Mouse (Mus musculus) liver, embryonic 14.5 days (tissue): ENCODE data around the gene Fbxo6. TPM values are rescaled to one million over a fixed set of nuclear protein-coding genes. Genes with fewer than 3 reads are reported as not detected.
A peak's percentile ranks its signal among the peaks of the same experiment; 100 is the strongest.

Source experiments
- ATAC-seq: fragments of 200-750 bp; cut with Nextera tagmentation; 2 replicates; pipeline ENCODE4 v1.8.0; 2017; ENCODE audit warnings: moderate number of reproducible peaks, mild to moderate bottlenecking, moderate library complexity; ENCODE audit not compliant: insufficient read depth
- DNase-seq, 3 experiments: peaks; one replicate each; pipeline ENCODE4 v3.0.0-alpha.2; 2012 to 2013; ENCODE audit warnings: low read depth in 3 of 3, low spot score in 3 of 3
- H3K27ac ChIP-seq: fragments of 300-500 bp; sonication (generic); 2 replicates; pipeline ENCODE4 v1.5.1; 2014; ENCODE audit warnings: moderate library complexity, mild to moderate bottlenecking, control low read depth, inconsistent platforms
- H3K27me3 ChIP-seq: fragments of 300-500 bp; sonication (generic); 2 replicates; pipeline ENCODE4 v1.6.1; 2014; ENCODE audit warnings: mild to moderate bottlenecking, low read length, moderate library complexity; ENCODE audit not compliant: control insufficient read depth, insufficient read depth
- H3K36me3 ChIP-seq: fragments of 300-500 bp; sonication (generic); replicated peaks from 2 replicates; pipeline ENCODE4 v1.6.1; 2014; ENCODE audit warnings: low read depth; ENCODE audit not compliant: control insufficient read depth, insufficient read depth
- H3K4me1 ChIP-seq, 2 experiments: fragments of 200-500 bp in 1 of 2; fragments of 300-500 bp in 1 of 2; sonication (generic) in 1 of 2; replicated peaks; 2 replicates each; pipeline ENCODE4 v1.6.1; 2012 to 2014; ENCODE audit warnings: antibody characterized with exemption in 1 of 2, inconsistent platforms in 1 of 2, low read length in 1 of 2; ENCODE audit not compliant: control insufficient read depth in 2 of 2, insufficient read depth in 2 of 2
- H3K4me2 ChIP-seq: fragments of 300-500 bp; sonication (generic); 2 replicates; pipeline ENCODE4 v1.6.1; 2014; ENCODE audit warnings: low read depth, mild to moderate bottlenecking, control low read depth, moderate library complexity
- H3K4me3 ChIP-seq, 2 experiments: fragments of 200-500 bp in 1 of 2; fragments of 300-500 bp in 1 of 2; sonication (generic) in 1 of 2; 2 replicates each; pipeline ENCODE4 v1.5.1; 2012 to 2014; ENCODE audit warnings: low read depth in 2 of 2, low read length in 2 of 2, mild to moderate bottlenecking in 2 of 2, control low read depth in 1 of 2, inconsistent platforms in 1 of 2, moderate library complexity in 1 of 2; ENCODE audit not compliant: insufficient read depth in 1 of 2
- H3K9ac ChIP-seq: fragments of 300-500 bp; sonication (generic); replicated peaks from 2 replicates; pipeline ENCODE4 v1.6.1; 2014; ENCODE audit warnings: mild to moderate bottlenecking, control low read depth, moderate library complexity
- H3K9me3 ChIP-seq: fragments of 300-500 bp; sonication (generic); 2 replicates; pipeline ENCODE4 v1.6.1; 2016; ENCODE audit warnings: low read length, mixed read lengths; ENCODE audit not compliant: control insufficient read depth
- CTCF ChIP-seq: IDR thresholded peaks from 2 replicates; pipeline ENCODE4 v1.5.1; 2016; ENCODE audit warnings: antibody characterized with exemption, low read depth, control low read depth
- EP300 ChIP-seq: IDR thresholded peaks from 2 replicates; pipeline ENCODE4 v1.6.1; 2016; ENCODE audit warnings: antibody characterized with exemption, low read depth
- WGBS: fragments of 180-500 bp; shearing (Covaris S2); extraction: QIAGEN DNeasy Blood & Tissue Kit; methylation state at CpG from one replicate; pipeline ENCODE4 v1.1.7; 2014; ENCODE audit not compliant: insufficient replicate concordance; 5-methylcytosine and 5-hydroxymethylcytosine counted together
- polyA plus RNA-seq, 2 experiments: library from polyadenylated mRNA; depleted of rRNA in 1 of 2; stranded (reverse) in 1 of 2; unstranded in 1 of 2; fragments of >200 nt; fragmentation: Nextera tagmentation in 1 of 2; extraction: Ambion mirVana in 1 of 2; gene quantifications; 2 replicates each; pipeline versions ENCODE4 v1.2.1 to v1.2.3; 2012 to 2014

The Fbxo6 gene
- polyA plus RNA-seq, 2 experiments, result 7.5 to 15.1 TPM

DNA sequence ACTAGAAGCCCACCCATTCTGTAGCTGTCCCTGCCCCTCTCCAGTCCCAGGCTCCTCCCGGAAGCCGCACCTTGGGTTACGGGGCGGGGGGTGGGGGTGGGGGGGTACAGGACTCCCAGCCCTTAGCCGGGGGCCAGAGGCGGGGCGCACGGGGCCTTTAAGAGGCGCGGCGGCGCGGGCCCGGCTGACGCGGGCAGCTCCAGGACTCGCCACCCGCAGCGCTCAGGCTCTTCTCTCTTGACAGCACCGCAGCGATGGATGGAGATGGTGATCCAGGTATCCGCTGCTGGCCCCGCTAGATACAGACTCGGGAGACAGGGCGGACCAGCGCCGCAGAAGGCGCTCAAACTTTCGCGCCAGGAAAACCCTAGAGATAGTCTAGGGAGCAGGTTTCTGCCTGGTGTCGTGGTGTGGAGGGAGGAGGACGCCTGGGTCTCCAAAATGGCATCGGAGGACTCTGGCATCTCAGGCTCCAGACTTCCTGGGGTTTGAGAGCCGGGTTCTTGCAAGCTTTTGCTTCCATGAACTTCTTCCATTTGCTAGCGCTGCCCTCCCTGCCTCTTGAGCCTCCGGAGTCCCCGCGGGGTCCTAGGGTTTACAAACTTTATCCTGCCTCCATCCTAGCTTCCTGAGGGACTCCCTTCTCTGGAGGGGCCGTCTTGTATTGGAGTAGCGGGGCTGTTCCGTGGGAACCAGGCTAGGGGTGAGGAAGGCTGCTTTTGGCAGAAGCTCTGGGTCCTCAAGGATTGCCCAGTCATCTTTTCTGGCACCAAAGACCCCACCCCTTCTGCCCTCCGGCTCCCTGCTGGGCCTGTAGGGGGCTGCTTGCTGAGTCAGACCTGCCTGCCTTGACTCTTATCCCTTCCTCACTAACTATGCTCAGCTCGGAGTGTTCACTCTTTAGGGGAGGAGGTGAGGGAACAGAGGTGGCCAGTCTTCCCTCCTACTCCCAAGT lies 8.8 kb upstream of the Fbxo6 start, which contains the start of the genes Fbxo44 and Fbxo2:
Gene Fbxo44, minus strand, starts transcription at position 47 of the 955 bp plus-strand sequence.
Gene Fbxo2, plus strand, starts transcription at position 186 of the 955 bp plus-strand sequence.
- H3K4me1 ChIP-seq, result peaks cover 4 to 5% of the 10 kb centered on the region in 2 experiments; a peak in 1 of 4 replicates
- no peaks in the 10 kb centered on the region for H3K9me3 ChIP-seq
- H3K27ac ChIP-seq, result no peak within 1 kb of the TSS
- 1% methylated on average over 43 of the region's 43 CpGs for WGBS
- peak within 1 kb of the TSS; percentile 52 to 69 for H3K4me3 ChIP-seq
- no peaks in the 10 kb centered on the region for H3K36me3 ChIP-seq
- H3K27me3 ChIP-seq, result peaks cover 63% of the 10 kb centered on the region
- H3K4me2 ChIP-seq, result peak within 1 kb of the TSS; percentile 79
- peak within 1 kb of the TSS; percentile 32 for H3K9ac ChIP-seq
- DNase-seq, result no peak
- peak; percentile 16 for ATAC-seq
- no peak for TF ChIP-seq CTCF
- TF ChIP-seq EP300, result no peak

DNA sequence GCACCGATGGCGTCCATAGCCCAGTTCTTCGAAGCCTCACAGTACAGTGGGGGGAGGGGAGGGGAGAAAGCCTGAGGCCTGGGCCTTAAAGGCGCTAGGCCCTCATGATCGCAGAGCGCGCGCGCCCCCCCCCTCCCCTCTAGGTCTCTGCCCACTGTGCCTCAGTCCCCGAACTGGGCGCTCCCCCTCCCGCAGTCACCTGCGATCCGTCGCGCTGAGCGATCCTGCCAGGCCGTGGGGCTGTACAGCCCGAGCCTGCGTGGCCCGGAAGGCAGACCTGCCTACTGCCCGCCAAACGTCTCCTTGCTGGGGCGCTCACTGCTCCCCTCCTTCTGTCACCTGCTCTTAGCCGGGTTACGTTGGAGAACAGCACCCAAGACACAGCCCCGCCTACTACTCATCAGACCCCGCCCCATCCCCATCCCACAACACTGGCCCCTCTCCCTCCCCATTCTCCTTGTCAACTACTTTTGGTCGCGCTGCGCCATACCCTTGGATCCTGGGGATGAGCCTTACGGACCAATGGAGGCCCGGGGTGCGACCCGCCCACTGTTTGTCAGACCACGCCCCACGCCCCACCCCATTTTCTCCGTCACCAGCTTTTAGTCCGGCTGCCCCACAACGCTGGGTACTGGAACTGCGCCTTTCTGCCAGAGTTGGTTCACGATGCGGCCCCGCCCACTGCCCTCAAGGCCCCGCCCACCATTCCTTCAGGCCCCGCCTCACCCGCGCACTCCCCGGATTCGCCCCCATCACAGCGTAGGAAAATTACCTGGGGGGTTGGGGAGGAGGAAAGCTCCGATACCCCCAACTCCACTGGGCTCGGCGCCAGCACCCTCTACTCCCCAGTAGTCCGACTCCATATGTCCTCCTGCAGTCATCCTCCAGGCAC lies 7.8 kb upstream of the Fbxo6 start:
- H3K27ac ChIP-seq, result no peak overlapping the region
- DNase-seq (peak; percentile 52 to 81 (median 55)), ATAC-seq (peak; percentile 87)
- no peaks in the 10 kb centered on the region for H3K9me3 ChIP-seq
- peak overlapping the region; percentile 32 for H3K9ac ChIP-seq
- no peaks in the 10 kb centered on the region for H3K36me3 ChIP-seq
- peak; percentile 43 for TF ChIP-seq CTCF
- TF ChIP-seq EP300, result no peak
- H3K4me3 ChIP-seq, result peak overlapping the region; percentile 52 to 69
- H3K4me2 ChIP-seq, result peak overlapping the region; percentile 79
- under 1% methylated on average over 51 of the region's 55 CpGs for WGBS
- peaks cover 54% of the 10 kb centered on the region for H3K27me3 ChIP-seq
- H3K4me1 ChIP-seq, result peaks cover 4 to 5% of the 10 kb centered on the region in 2 experiments; a peak in 1 of 4 replicates

DNA sequence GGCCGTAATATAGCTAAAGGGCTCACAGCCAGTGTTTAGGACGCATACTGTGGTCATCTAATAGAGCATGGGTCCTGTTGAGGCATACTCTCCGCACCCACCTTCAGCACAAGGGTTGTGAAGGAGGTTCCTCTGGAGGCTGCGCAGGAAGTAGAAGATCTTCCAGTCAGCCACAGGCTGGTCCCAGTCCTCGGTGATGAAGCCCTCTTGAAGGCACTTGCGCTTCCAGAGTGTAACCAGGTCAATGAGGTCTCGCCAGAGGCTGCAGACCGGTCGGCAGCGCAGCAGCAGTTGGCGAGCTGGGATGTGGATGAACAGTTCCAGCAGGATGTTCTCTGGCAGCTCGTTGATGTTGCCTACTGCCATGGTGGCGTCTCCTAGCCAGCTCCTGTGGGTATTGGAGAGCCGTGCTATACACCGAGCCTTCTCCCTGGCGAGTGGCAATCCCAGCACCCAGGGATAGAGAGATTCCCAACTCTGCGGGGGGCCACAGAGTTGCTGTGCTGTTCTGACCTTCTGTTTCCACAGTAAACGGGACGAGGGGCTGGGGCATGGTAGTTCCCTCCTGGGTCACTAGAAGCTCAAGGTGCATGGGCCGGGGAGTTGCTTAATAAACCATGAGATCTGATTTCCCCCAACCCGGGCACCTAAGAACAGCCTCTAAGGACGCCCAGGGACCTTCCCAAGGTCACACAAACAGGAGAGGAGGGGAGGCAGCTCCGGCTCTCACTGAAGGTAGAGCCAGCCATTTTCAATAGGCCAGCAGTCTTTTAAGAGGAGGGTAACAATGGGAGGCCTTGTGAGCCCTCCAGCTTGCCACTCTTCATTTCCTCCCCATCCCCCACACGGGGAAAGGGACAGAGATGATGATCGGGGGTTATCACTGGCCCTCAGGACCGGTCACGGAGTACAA lies 6.8 kb upstream of the Fbxo6 start:
- H3K36me3 ChIP-seq, result no peaks in the 10 kb centered on the region
- no peak for ATAC-seq
- 44% methylated on average over 27 of the region's 27 CpGs for WGBS
- H3K27ac ChIP-seq, result no peak overlapping the region
- peaks cover 4 to 5% of the 10 kb centered on the region in 2 experiments; a peak in 1 of 4 replicates for H3K4me1 ChIP-seq
- no peak for TF ChIP-seq EP300
- DNase-seq, result no peak
- H3K4me3 ChIP-seq, result peak overlapping the region; percentile 41 to 52
- peak overlapping the region; percentile 32 for H3K9ac ChIP-seq
- peak overlapping the region; percentile 79 for H3K4me2 ChIP-seq
- H3K9me3 ChIP-seq, result no peaks in the 10 kb centered on the region
- peaks cover 43% of the 10 kb centered on the region for H3K27me3 ChIP-seq

DNA sequence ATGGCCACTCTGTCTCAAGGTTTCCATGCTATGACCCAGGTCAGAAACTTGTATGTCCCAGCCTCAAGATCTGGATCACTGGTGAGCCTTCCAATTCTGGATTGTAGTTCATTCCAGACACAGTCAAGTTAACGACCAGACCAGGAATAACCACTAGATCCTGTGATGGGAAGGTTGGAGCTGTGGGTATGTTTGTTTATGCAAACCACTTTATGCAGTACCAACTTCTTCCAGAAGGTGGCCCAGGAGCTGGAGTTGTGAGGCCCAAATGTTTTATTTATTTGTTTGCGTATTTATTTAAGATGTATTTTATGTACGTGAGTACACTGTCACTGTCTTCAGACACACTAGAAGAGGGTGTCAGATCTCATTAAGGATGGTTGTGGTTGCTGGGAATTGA lies 3.0 kb upstream of the Fbxo6 start:
- 43% methylated on average over 3 of the region's 3 CpGs for WGBS
- DNase-seq, result no peak
- Histone ChIP-seq H3K27ac (no peak overlapping the region), H3K9me3 (no peaks in the 10 kb centered on the region), H3K9ac (no peak overlapping the region), H3K4me2 (no peak overlapping the region), H3K4me3 (no peak overlapping the region), H3K27me3 (peaks cover 9% of the 10 kb centered on the region), H3K36me3 (no peaks in the 10 kb centered on the region), H3K4me1 (peaks cover 14 to 16% of the 10 kb centered on the region in 2 experiments)
- no peak for ATAC-seq
- TF ChIP-seq EP300 (no peak), CTCF (peak; percentile 68)
